Mouse (Mus musculus) heart, embryonic 15.5 days (tissue): ENCODE data around the gene Camta2. TPM values are rescaled to one million over a fixed set of nuclear protein-coding genes. Genes with fewer than 3 reads are reported as not detected.
A peak's percentile ranks its signal among the peaks of the same experiment; 100 is the strongest.

ENCODE experiments used
- ATAC-seq: fragments of 200-750 bp; cut with Nextera tagmentation; replicated peaks from 2 replicates; pipeline ENCODE4 v1.8.0; 2017; ENCODE audit warnings: low read depth, moderate TSS enrichment; ENCODE audit not compliant: insufficient number of reproducible peaks, insufficient read depth, low FRiP score
- H3K27ac ChIP-seq: fragments of 300-500 bp; sonication (generic); 2 replicates; pipeline ENCODE4 v1.5.1; 2015; ENCODE audit warnings: mild to moderate bottlenecking, inconsistent platforms
- H3K27me3 ChIP-seq: fragments of 300-500 bp; sonication (generic); 2 replicates; pipeline ENCODE4 v1.6.1; 2015; ENCODE audit warnings: inconsistent platforms
- H3K36me3 ChIP-seq: fragments of 300-500 bp; sonication (generic); 2 replicates; pipeline ENCODE4 v1.6.1; 2015; ENCODE audit warnings: mild to moderate bottlenecking, inconsistent platforms
- H3K4me1 ChIP-seq: fragments of 300-500 bp; sonication (generic); replicated peaks from 2 replicates; pipeline ENCODE4 v1.6.1; 2015; ENCODE audit warnings: inconsistent platforms
- H3K4me2 ChIP-seq: fragments of 300-500 bp; sonication (generic); 2 replicates; pipeline ENCODE4 v1.6.1; 2015; ENCODE audit warnings: inconsistent platforms, mild to moderate bottlenecking, moderate library complexity
- H3K4me3 ChIP-seq: fragments of 300-500 bp; sonication (generic); 2 replicates; pipeline ENCODE4 v1.5.1; 2015; ENCODE audit warnings: mild to moderate bottlenecking, inconsistent platforms
- H3K9ac ChIP-seq: fragments of 300-500 bp; sonication (generic); 2 replicates; pipeline ENCODE4 v1.6.1; 2015; ENCODE audit warnings: mild to moderate bottlenecking, inconsistent platforms
- H3K9me3 ChIP-seq: fragments of 300-500 bp; sonication (generic); replicated peaks from 2 replicates; pipeline ENCODE4 v1.6.1; 2016; ENCODE audit warnings: inconsistent platforms
- WGBS: fragments of 180-500 bp; shearing (Covaris S2); methylation state at CpG from one replicate; pipeline ENCODE4 v1.1.7; 2015; ENCODE audit warnings: mixed read lengths; 5-methylcytosine and 5-hydroxymethylcytosine counted together
- polyA plus RNA-seq: library from polyadenylated mRNA; unstranded; fragments of >200 nt; fragmentation: Nextera tagmentation; extraction: Ambion mirVana; gene quantifications from 2 replicates; pipeline ENCODE4 v1.2.1, GENCODE M21; 2015

Camta2 gene
- polyA plus RNA-seq, 1 experiment from 2014 or later, result 11.3 TPM

- H3K4me2 ChIP-seq, result peak overlapping the region; percentile 88; the same call in 1 of the 2 replicates
- no peak overlapping the region for H3K27ac ChIP-seq
- peaks cover 32% of the 10 kb centered on the region for H3K4me1 ChIP-seq
- H3K27me3 ChIP-seq, result no peaks in the 10 kb centered on the region
- whole genome bisulfite sequencing, result 78% methylated on average over 16 of the region's 16 CpGs
- H3K9ac ChIP-seq, result no peak overlapping the region
- peak overlapping the region; percentile 61; the same call in 1 of the 2 replicates for H3K4me3 ChIP-seq
- H3K36me3 ChIP-seq, result peaks cover 17% of the 10 kb centered on the region; the same call in 1 of the 2 replicates
- no peaks in the 10 kb centered on the region for H3K9me3 ChIP-seq
- ATAC-seq, result no peak
These were observed 16.4 kb downstream of the Camta2 start for GRCm38 (mm10) chr11:70671333-70672047.

GRCm38 (mm10) chr11:70670483-70670882, 17.4 kb downstream of the Camta2 start:
- peak overlapping the region; percentile 61 for H3K4me3 ChIP-seq
- peak overlapping the region; percentile 77 for H3K9ac ChIP-seq
- peak overlapping the region; percentile 88 for H3K4me2 ChIP-seq
- WGBS, result 43% methylated on average over 14 of the region's 14 CpGs
- H3K9me3 ChIP-seq, result no peaks in the 10 kb centered on the region
- peak overlapping the region; percentile 97 for H3K27ac ChIP-seq
- no peaks in the 10 kb centered on the region for H3K27me3 ChIP-seq
- peaks cover 26% of the 10 kb centered on the region for H3K4me1 ChIP-seq
- peaks cover 19% of the 10 kb centered on the region for H3K36me3 ChIP-seq
- ATAC-seq, result no peak

GRCm38 (mm10) chr11:70669582-70670345, 18.1 kb downstream of the Camta2 start:
- H3K9ac ChIP-seq, result peak overlapping the region; percentile 77
- H3K4me3 ChIP-seq, result peak overlapping the region; percentile 61
- peak overlapping the region; percentile 97 for H3K27ac ChIP-seq
- H3K4me1 ChIP-seq, result peaks cover 26% of the 10 kb centered on the region
- 1% methylated on average over 31 of the region's 31 CpGs for WGBS
- H3K9me3 ChIP-seq, result no peaks in the 10 kb centered on the region
- peak overlapping the region; percentile 88 for H3K4me2 ChIP-seq
- no peaks in the 10 kb centered on the region for H3K27me3 ChIP-seq
- peak; percentile 7; the same call in 1 of the 2 replicates for ATAC-seq
- H3K36me3 ChIP-seq, result peaks cover 20% of the 10 kb centered on the region

GRCm38 (mm10) chr11:70668771-70669505, 19.0 kb downstream of the Camta2 start, which contains the start of gene Spag7:
TSS of gene Spag7 (minus strand) at chr11:70669416.
- WGBS, result under 1% methylated on average over 44 of the region's 44 CpGs
- Histone ChIP-seq H3K4me2 (peak within 1 kb of the TSS; percentile 88), H3K36me3 (peaks cover 26% of the 10 kb centered on the region), H3K27ac (peak within 1 kb of the TSS; percentile 97), H3K9me3 (no peaks in the 10 kb centered on the region), H3K4me1 (peaks cover 23% of the 10 kb centered on the region), H3K4me3 (peak within 1 kb of the TSS; percentile 61), H3K27me3 (no peaks in the 10 kb centered on the region), H3K9ac (peak within 1 kb of the TSS; percentile 77)
- peak; percentile 94 for ATAC-seq

GRCm38 (mm10) chr11:70668335-70668770, 19.6 kb downstream of the Camta2 start:
- H3K27me3 ChIP-seq, result no peaks in the 10 kb centered on the region
- peaks cover 23% of the 10 kb centered on the region for H3K4me1 ChIP-seq
- H3K9ac ChIP-seq, result peak overlapping the region; percentile 49
- peaks cover 28% of the 10 kb centered on the region for H3K36me3 ChIP-seq
- H3K4me3 ChIP-seq, result peak overlapping the region; percentile 61
- WGBS, result under 1% methylated on average over 15 of the region's 15 CpGs
- peak overlapping the region; percentile 68 for H3K4me2 ChIP-seq
- H3K27ac ChIP-seq, result peak overlapping the region; percentile 97
- no peaks in the 10 kb centered on the region for H3K9me3 ChIP-seq
- no peak; the same call in 1 of the 2 replicates for ATAC-seq

- Histone ChIP-seq H3K27ac (peak overlapping the region; percentile 97), H3K4me2 (peak overlapping the region; percentile 68), H3K9ac (peak overlapping the region; percentile 49), H3K4me1 (peaks cover 26% of the 10 kb centered on the region), H3K36me3 (peaks cover 36% of the 10 kb centered on the region), H3K4me3 (peak overlapping the region; percentile 61), H3K27me3 (no peaks in the 10 kb centered on the region), H3K9me3 (no peaks in the 10 kb centered on the region)
- 64% methylated on average over 14 of the region's 14 CpGs for WGBS
- ATAC-seq, result no peak
These were observed 20.4 kb downstream of the Camta2 start for GRCm38 (mm10) chr11:70667271-70668150.

- no peak overlapping the region for H3K4me2 ChIP-seq
- peaks cover 26% of the 10 kb centered on the region for H3K4me1 ChIP-seq
- no peak overlapping the region for H3K27ac ChIP-seq
- H3K36me3 ChIP-seq, result peaks cover 44% of the 10 kb centered on the region
- H3K27me3 ChIP-seq, result no peaks in the 10 kb centered on the region
- no peaks in the 10 kb centered on the region for H3K9me3 ChIP-seq
- no peak overlapping the region for H3K4me3 ChIP-seq
- 94% methylated on average over 8 of the region's 8 CpGs for WGBS
- no peak overlapping the region for H3K9ac ChIP-seq
- ATAC-seq, result no peak
These were observed 21.2 kb downstream of the Camta2 start for GRCm38 (mm10) chr11:70666687-70667086.

GRCm38 (mm10) chr11:70664741-70665140, 23.2 kb downstream of the Camta2 start:
- H3K36me3 ChIP-seq, result peaks cover 56% of the 10 kb centered on the region
- no peak overlapping the region for H3K9ac ChIP-seq
- H3K4me1 ChIP-seq, result peaks cover 28% of the 10 kb centered on the region
- H3K4me3 ChIP-seq, result no peak overlapping the region
- no peak overlapping the region for H3K27ac ChIP-seq
- 93% methylated on average over 9 of the region's 9 CpGs for WGBS
- H3K4me2 ChIP-seq, result no peak overlapping the region
- no peaks in the 10 kb centered on the region for H3K27me3 ChIP-seq
- H3K9me3 ChIP-seq, result no peaks in the 10 kb centered on the region
- no peak for ATAC-seq

GRCm38 (mm10) chr11:70663957-70664356, 23.9 kb downstream of the Camta2 start:
- ATAC-seq, result no peak
- H3K36me3 ChIP-seq, result peaks cover 56% of the 10 kb centered on the region
- H3K27me3 ChIP-seq, result no peaks in the 10 kb centered on the region
- peaks cover 31% of the 10 kb centered on the region for H3K4me1 ChIP-seq
- H3K4me2 ChIP-seq, result no peak overlapping the region
- WGBS, result 65% methylated on average over 6 of the region's 6 CpGs
- no peak overlapping the region for H3K9ac ChIP-seq
- H3K27ac ChIP-seq, result no peak overlapping the region; the same call in 1 of the 2 replicates
- H3K9me3 ChIP-seq, result no peaks in the 10 kb centered on the region
- H3K4me3 ChIP-seq, result no peak overlapping the region

GRCm38 (mm10) chr11:70663101-70663500, 24.8 kb downstream of the Camta2 start:
- Histone ChIP-seq H3K27me3 (no peaks in the 10 kb centered on the region), H3K4me3 (no peak overlapping the region), H3K9ac (no peak overlapping the region), H3K4me2 (no peak overlapping the region), H3K36me3 (peaks cover 56% of the 10 kb centered on the region), H3K9me3 (no peaks in the 10 kb centered on the region), H3K27ac (no peak overlapping the region), H3K4me1 (peaks cover 39% of the 10 kb centered on the region)
- 72% methylated on average over 8 of the region's 8 CpGs for WGBS
- no peak for ATAC-seq
